Mouse (Mus musculus) ES-Bruce4 (cell line): ENCODE results near the gene Ccm2l.

ENCODE experiments used
- CTCF ChIP-seq: IDR thresholded peaks from one replicate; pipeline ENCODE4 v1.8.1; 2011; ENCODE audit warnings: low read depth, low read length
- EP300 ChIP-seq: IDR thresholded peaks from 2 replicates; pipeline ENCODE4 v1.6.1; 2011; ENCODE audit warnings: low read depth, low read length; ENCODE audit not compliant: insufficient read depth
- POLR2A ChIP-seq: IDR thresholded peaks from one replicate; pipeline ENCODE4 v1.8.1; 2011; ENCODE audit warnings: low read length; ENCODE audit not compliant: insufficient read depth

DNA sequence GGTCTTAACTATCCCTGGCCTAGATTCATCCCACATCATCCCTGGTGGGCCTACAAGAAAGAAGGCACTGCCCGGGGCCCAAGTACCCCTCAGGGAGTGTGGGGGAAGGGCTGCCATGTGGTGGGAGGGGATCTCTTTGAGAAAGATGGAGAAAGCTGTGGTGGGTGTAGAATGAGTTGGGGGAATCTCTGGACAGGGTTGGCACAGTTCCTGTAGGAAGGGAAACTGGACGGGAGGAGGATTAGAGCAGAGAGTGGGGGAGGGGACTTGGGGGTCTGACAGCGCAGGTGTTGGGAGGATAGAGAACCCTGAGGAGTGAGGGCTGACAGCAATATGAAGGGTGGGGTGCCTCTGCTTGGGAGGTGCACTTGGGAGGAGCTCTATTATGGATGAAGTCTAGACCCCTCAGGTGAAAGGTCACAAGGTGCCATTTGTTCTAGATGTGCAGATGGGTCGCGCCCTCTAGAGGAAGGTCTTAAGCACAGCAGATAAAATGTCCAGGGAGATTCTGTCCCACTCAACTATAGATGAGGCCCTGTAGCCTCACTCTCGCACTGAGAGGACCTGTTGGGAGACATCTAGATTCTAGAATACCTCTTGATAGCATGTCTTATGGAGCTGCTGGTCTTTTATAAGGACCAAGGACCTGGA, 10.4 kb upstream of the Ccm2l start:
- TF ChIP-seq CTCF (peak; percentile 30), POLR2A (no peak), EP300 (no peak)
